Mouse (Mus musculus): ENCODE measurements around the gene Supt20.

DNA sequence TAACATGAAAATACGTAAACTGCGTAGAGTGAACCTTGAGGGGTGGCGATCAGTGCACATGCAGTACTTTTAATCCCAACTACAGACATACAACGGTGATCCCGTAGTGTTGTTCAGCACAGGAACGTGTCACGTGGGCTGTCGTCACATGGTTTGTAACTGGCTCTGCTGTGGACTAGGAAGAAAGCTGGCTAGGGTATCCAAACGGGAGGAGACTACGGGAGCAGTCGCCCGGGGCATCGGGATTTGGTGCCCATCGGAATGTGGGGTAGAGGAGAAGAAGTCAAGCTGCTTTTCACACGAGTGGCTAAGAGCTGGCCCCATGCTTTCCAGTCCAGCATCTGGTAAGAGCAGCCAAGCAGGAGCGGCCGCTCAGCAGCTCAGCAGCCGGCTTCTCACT, 71.8 kb downstream of the Supt20 start:
- TF ChIP-seq CTCF (IDR thresholded peaks at IDR 0.05; ENCODE audit: borderline replicate concordance, extremely low read depth, insufficient read depth, insufficient read length), result no peak
- no peak for TF ChIP-seq POLR2A (IDR thresholded peaks at IDR 0.05; ENCODE audit: borderline replicate concordance, extremely low read depth, insufficient read depth, insufficient read length, poor library complexity, severe bottlenecking)
